Mouse (Mus musculus) ovary, postnatal 14 days (tissue): Measurements from ENCODE around the gene Prrg2.

Experiments used
- DNase-seq: peaks from one replicate; pipeline ENCODE4 v3.0.0; 2022; ENCODE audit warnings: low spot score

Gene Prrg2

DNA sequence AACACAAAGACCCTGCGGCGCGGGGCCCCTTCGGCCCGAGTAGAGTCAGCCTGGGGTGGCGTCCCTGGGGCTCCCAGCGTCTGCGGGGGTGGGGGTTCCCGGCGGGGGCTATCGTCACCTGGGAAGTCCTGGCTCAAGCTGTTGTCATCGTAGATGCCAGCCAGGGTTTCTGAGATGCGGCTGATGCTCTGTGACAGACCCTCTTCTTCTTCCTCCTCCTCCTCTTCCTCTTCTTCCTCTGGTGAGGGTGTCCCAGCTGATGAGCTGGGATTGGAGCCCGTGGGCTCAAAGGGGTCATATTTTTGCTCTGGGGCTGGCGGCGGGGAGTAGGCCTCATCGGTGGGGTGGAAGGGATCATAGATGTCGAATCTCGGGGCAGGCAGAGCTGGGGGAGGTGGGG lies 54.1 kb downstream of the Prrg2 start:
- DNase-seq: no peak

- DNase-seq: no peak
Measured at GRCm38 (mm10) chr7:45007846-45008245, 54.6 kb downstream of the Prrg2 start.

GRCm38 (mm10) chr7:45007141-45007540 lies 55.3 kb downstream of the Prrg2 start:
- DNase-seq: no peak

DNA sequence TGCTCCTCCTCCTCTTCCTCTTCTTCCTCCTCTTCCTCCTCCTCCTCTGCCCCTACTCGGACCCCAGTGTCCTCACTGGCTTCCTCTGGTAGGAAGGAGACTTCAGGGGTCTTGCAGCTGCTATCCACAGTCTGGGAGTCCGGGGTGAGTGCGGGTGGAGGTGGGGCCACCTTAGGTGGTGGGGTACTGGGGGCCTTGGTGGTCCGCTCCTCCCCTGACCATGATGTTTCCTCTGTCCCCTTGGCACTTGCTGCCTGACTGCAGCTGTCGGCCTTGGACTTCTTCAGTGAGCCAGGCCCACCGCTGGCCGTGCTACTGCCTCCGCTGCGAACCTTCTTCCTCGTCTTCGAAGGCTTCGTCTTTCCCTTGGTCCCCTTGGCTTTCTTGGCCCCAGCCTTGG lies 56.0 kb downstream of the Prrg2 start:
- DNase-seq: no peak

GRCm38 (mm10) chr7:45005321-45005992 lies 57.0 kb downstream of the Prrg2 start:
- DNase-seq: no peak

DNA sequence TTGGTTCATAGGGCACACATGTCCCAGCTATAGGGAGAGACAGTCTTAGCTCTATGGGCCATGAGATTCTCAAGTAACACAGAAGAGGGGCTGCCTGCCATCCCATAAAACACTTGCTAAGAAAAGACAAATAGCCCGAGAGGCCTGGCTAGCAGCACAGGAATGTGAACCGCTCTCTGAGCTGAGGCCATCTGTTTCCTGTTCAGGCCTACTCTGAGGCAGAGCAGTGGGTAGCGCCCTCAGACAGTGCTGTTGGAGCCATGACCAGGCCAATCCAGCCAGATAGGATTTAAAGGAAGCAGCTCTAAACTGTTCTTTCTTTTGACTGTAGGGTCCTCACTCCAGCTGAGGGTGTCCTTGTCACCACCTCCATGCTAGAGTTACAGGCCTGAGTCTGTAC lies 57.9 kb downstream of the Prrg2 start:
- no peak for DNase-seq
